Mouse (Mus musculus): Measurements from ENCODE around the gene Irx4.

The Irx4 gene

DNA sequence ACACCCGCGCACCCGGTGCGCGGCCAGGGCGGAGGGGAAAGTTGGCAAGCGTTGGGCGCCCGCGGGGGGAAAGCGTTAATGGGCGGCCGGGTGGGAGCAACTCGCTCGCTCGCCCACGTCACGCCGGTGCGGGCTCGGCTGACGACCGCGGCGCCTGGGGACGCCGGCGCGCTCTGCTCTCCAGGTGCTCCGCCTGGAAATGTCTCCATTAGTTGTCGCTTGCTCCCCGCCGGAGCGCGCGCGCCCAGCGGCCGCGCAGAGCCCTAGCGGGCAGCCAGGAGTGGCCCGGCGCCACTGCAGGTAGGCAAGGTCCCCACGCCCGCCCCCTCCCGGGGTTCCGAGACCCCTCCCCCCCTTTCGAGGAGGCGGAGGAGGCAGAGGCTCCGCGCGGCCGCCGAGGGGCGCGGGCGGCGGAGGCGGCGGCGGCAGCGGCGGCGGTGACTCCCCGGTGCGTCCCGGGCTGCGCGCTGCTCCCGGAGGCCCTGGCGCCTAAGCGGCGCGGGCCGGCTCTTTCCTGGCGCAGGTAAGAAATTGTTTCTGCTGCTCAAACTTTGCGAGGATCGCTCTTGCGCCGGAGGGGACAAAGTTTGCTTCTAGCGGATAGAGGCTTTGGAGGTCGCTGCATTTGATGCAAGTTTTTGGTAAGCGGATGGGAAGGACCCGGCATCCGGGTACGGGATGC is at the start of gene Irx4:
Gene Irx4, plus strand, starts transcription at position 126 of the 682 bp plus-strand sequence.
- no peak for DNase-seq (ENCODE audit: low read depth)

GRCm38 (mm10) chr13:73214301-73214700 is 46.0 kb upstream of the Irx4 start:
- DNase-seq (ENCODE audit: low read depth) = no peak

- DNase-seq (ENCODE audit: low read depth) = no peak
Observed at GRCm38 (mm10) chr13:73236461-73236860, 23.8 kb upstream of the Irx4 start.

DNA sequence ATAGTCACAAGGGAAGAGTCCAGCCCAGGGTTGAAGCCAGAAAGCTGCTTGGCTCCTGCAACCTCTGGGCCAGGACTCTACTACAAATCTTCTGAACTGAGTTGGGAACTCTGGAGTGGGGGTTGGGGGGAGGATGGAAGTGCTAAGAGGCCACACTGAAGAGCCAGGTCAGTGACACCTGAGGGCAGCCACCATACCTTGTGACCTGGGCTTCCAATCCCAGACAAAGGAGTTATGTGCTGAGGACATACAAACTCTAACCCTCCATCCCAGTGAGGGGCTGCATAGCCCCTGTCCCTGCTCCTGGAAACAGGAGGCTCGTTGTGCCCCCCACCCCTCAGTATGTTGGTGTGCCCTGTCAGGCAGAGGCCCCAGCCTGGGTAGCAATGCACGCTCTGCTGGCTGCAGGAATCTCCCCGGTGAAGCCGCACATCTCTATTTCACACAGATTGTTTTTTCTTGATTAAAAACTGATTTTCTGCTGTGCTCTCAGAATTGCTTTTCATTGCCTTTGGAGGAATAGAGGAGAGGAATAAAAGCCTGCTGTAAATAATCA is 21.0 kb upstream of the Irx4 start:
- DNase-seq (ENCODE audit: low read depth) = no peak

DNA sequence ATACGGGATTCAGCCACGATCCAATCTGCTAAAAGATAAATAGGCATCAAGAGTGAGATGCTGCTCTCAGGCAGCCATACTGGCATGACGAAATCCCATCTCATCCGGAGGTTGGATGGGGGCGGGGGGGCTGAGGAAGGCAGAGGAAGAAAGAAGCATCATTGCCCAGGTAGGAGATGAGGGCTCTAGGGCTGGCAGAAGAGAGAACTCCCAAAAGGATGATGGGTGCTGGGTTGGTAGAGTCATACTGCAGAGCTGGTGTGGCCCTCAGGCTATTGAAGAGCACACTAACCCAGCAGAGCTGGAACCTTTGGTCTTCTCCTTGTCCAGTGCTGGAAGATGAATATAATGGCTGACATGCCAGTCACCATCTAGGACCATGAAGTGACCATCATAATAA is 17.7 kb upstream of the Irx4 start:
- no peak for DNase-seq (ENCODE audit: low read depth)

DNA sequence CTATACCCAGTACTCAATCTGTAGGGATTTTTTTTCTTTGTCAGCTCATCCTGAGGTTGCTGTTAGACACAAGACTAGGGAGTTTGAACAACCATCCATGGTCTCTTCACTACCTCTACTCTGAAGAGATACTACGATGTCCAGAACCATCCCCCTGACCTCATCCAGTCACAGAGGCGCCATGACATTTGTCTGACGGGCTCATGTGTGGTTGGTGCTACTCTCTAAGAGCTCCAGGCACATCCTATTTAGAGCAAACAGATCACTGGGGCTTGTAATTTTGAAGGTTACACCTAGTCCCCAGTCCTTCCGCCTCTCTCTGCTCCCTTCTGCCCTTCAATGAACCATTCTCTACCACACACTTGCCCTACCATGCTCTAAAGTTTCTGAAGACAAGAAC is 13.3 kb upstream of the Irx4 start:
- DNase-seq (ENCODE audit: low read depth) = no peak

DNA sequence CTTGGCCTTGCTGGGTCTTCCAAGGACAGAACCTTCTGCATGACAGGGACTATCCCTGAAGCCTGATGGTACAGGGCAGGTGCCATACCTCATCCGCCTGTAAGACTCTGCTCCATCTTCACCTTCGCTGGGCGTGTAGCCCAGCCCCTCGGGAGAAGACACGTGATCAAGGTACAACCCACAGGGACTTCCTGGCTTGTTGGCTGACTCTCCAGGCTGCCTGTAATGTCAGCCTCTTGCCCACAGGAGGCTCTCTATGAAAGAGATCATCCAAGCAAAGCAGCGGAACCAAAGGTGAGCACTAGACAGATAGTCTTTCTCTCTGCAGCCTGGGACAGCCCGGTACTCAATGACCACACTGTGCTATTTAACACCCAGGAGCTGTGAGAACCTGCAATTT is 9.1 kb upstream of the Irx4 start:
- DNase-seq (ENCODE audit: low read depth) = no peak

- no peak for DNase-seq (ENCODE audit: low read depth)
Observed at GRCm38 (mm10) chr13:73252022-73252421, 8.3 kb upstream of the Irx4 start.

GRCm38 (mm10) chr13:73258415-73258814 is 1.9 kb upstream of the Irx4 start:
- no peak for DNase-seq (ENCODE audit: low read depth)

DNA sequence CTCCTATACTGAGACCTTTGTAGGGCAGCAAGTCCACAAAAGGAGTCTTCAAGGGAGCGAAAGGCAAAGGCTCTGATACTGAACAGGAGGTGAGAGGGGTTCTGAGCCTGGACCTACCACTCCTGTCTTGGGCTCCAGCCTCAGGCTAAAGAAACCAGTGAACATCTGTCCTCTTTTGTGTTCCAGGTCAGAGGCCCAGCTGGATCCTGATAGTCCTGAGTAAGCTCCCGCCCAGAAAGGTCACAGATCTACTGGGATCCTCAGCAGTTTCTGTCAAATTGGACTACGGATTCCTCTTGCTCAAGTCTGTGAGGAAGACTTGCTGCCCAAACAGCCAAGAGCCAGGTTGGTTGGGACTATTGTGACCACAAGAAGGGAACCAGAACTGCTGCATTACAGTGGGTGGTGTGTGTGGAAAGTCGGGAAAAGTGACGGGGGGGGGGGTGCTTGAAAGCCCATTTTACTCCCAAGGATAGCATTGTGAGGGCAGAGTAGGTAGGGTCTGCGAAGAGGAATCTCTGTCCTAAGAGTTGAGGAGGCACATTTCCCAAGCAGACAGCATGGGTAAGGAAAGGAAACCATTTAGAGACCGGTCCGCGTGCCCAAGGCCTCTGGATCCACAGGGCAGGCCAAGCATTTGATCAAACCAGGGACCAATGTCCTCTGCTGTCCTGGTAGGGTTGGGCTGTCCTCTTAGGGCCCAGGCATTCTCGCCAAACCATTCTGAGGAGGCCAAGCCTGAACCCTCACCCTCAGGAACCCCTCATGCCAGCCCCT is 514 bp upstream of the Irx4 start:
- DNase-seq (ENCODE audit: low read depth) = no peak

GRCm38 (mm10) chr13:73261036-73261730 is 904 bp downstream of the Irx4 start:
- DNase-seq (ENCODE audit: low read depth) = no peak

- DNase-seq (ENCODE audit: low read depth) = no peak
Observed at GRCm38 (mm10) chr13:73261881-73262280, 1.6 kb downstream of the Irx4 start.

DNA sequence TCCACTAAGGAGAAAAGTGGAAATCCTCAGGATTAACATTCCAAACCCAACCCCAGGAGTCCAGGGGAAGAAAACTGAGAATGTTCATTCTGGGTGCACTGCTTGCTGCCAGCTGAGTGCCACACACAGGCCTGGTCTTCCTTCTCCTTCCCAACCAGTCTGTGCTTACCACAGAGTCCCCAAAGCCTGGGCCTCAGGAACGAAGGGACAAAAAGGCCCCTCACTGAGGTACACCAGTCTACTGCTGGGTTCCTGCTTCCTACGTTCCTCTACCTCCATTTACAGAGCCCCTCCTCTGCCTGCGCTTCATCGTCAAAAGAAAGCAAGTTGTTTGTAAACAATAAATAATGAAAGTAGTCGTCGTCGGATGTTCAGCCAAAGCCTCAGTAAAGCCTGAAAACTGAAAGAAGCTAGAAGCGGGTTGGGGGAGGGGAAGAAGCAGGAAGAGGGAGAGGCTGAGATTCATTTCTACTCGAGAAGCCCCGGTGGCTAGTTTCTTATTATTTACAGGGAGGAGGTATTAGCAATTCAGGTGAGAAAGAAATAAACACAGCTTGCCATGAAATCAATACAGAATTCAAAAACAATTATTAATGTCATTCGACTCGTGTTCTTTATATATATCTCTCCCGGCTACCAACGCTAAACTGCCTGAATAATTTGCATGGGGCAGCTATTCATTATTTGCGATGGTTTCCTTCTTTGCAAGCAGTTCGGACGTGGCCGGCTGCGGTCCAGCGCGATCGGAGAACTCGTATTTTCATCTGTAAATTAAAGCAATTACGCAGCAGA is 2.3 kb downstream of the Irx4 start:
- DNase-seq (ENCODE audit: low read depth) = no peak

GRCm38 (mm10) chr13:73263128-73263971 is 3.1 kb downstream of the Irx4 start:
- DNase-seq (ENCODE audit: low read depth) = no peak

- no peak for DNase-seq (ENCODE audit: low read depth)
Observed at GRCm38 (mm10) chr13:73264166-73264735, 4.0 kb downstream of the Irx4 start.

DNA sequence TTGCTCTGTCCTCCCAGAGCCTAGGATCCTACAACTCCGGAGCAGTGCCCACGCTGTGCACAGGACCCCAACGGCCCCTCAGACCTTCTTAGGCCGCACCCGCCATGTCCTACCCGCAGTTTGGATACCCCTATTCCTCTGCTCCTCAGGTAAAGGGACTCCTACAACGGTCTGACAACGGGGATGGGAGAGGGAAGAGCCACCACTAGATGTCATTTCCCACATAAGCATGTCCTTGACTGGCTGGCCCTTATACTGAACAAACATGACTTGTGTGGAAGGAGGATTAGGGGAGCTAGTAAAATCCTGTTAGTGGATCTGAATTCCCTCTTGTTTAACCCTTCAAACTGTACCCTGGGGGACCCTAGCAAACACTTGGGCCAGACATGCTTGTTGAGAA is 4.6 kb downstream of the Irx4 start:
- no peak for DNase-seq (ENCODE audit: low read depth)

GRCm38 (mm10) chr13:73265442-73265841 is 5.2 kb downstream of the Irx4 start:
- no peak for DNase-seq (ENCODE audit: low read depth)

DNA sequence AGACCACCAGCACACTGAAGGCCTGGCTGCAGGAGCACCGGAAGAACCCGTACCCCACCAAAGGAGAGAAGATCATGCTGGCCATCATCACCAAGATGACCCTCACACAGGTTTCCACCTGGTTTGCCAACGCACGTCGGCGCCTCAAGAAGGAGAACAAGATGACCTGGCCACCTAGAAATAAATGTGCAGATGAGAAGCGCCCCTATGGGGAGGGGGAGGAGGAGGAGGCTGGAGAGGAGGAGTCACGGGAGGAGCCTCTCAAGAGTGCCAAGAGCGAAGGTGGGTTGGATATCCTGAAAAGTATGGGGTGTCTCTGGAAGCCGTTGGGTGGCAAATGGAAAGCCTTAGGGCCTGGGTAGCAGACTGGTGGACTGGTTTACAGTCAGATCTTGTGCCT is 7.3 kb downstream of the Irx4 start:
- DNase-seq (ENCODE audit: low read depth) = no peak

DNA sequence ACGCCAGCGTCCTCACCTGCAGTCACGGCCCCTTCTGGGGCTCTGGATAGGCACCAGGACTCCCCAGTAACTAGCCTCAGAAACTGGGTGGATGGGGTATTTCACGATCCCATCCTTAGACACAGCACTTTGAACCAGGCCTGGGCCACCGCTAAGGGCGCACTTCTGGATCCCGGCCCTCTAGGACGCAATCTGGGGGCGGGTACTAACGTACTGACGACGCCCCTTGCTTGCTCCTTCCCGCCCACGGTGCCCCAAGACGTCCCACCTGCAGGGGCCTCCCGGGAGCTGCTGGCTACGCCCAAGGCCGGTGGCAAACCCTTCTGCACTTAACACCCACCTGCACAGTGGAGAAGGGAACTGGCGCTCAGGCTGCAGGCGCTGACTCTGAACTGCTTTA is 8.4 kb downstream of the Irx4 start:
- DNase-seq (ENCODE audit: low read depth) = no peak

DNA sequence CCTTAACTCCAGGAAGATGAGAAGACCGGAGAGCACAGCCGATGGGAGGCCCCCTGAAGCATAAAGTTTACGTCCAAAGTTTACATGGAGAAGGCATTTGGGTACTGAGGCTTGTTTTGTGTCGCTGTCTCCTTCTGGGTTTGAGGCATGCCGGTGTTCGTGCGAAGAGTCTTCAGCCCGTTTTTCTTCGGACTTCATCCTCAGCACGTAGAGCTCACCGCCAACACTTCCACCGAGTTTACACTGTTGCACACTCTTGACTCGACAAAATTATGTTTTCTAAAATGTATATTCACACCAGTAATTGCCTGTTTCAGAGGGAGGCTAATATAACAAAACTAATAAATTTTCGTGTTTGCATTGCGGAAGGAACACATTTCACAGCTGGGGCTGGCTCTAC is 9.0 kb downstream of the Irx4 start:
- DNase-seq (ENCODE audit: low read depth) = no peak

GRCm38 (mm10) chr13:73269891-73270290 is 9.6 kb downstream of the Irx4 start:
- no peak for DNase-seq (ENCODE audit: low read depth)

Measured in 416B (cell line).